Mouse (Mus musculus): ENCODE data around the gene Mrpl16. TPM values are rescaled to one million over a fixed set of nuclear protein-coding genes. Genes with fewer than 3 reads are reported as not detected.
A peak's percentile ranks its signal among the peaks of the same experiment; 100 is the strongest.

Mrpl16 gene
- 10 to 100 TPM; 40.6 to 42.7 TPM for total RNA-seq (2021)

GRCm38 (mm10) chr19:11770205-11770892 lies at the start of gene Mrpl16:
Gene Mrpl16 (plus strand): TSS chr19:11770391.
- peak; percentile 86 to 88 for DNase-seq (ENCODE audit: low spot score in 2 of 2)
- intact Hi-C loops (cut with DNase I): loop anchor here (5.0 kb wide), 1 partner anchor 237 kb away; no protein-coding TSS in a partner anchor

- DNase-seq (ENCODE audit: low spot score in 2 of 2): no peak
These were observed 46.3 kb upstream of the Mrpl16 start for GRCm38 (mm10) chr19:11723870-11724269.

GRCm38 (mm10) chr19:11724275-11724674 lies 45.9 kb upstream of the Mrpl16 start:
- no peak for DNase-seq (ENCODE audit: low spot score in 2 of 2)
- intact Hi-C loops (cut with DNase I): no loop called here

More at GRCm38 (mm10) chr19:11723870-11724269, 46.3 kb upstream of the Mrpl16 start:
- intact Hi-C loops (cut with DNase I): no loop called here

- DNase-seq (ENCODE audit: low spot score in 2 of 2): no peak
- intact Hi-C loops (cut with DNase I): no loop called here
These were observed 44.3 kb upstream of the Mrpl16 start for GRCm38 (mm10) chr19:11725915-11726314.

GRCm38 (mm10) chr19:11727304-11727703 lies 42.9 kb upstream of the Mrpl16 start:
- intact Hi-C loops (cut with DNase I): no loop called here
- no peak for DNase-seq (ENCODE audit: low spot score in 2 of 2)

GRCm38 (mm10) chr19:11730278-11730677 lies 39.9 kb upstream of the Mrpl16 start:
- intact Hi-C loops (cut with DNase I): no loop called here

GRCm38 (mm10) chr19:11736455-11736854 lies 33.7 kb upstream of the Mrpl16 start:
- intact Hi-C loops (cut with DNase I): no loop called here

More at GRCm38 (mm10) chr19:11730278-11730677, 39.9 kb upstream of the Mrpl16 start:
- no peak for DNase-seq (ENCODE audit: low spot score in 2 of 2)

GRCm38 (mm10) chr19:11745680-11746079 lies 24.5 kb upstream of the Mrpl16 start:
- intact Hi-C loops (cut with DNase I): no loop called here
- no peak for DNase-seq (ENCODE audit: low spot score in 2 of 2)

More at GRCm38 (mm10) chr19:11736455-11736854, 33.7 kb upstream of the Mrpl16 start:
- no peak for DNase-seq (ENCODE audit: low spot score in 2 of 2)

GRCm38 (mm10) chr19:11747298-11747697 lies 22.9 kb upstream of the Mrpl16 start, which contains the start of gene Gif:
Gene Gif (plus strand): TSS chr19:11747554.
- no peak for DNase-seq (ENCODE audit: low spot score in 2 of 2)
- intact Hi-C loops (cut with DNase I): no loop called here

GRCm38 (mm10) chr19:11765059-11765458 lies 5.1 kb upstream of the Mrpl16 start:
- DNase-seq (ENCODE audit: low spot score in 2 of 2): no peak
- intact Hi-C loops (cut with DNase I): loop anchor here (5.0 kb wide), 1 partner anchor 413 kb away; no protein-coding TSS in a partner anchor

- DNase-seq (ENCODE audit: low spot score in 2 of 2): no peak
- intact Hi-C loops (cut with DNase I): loop anchor here (2.0 to 5.0 kb wide), 2 partner anchors 154 to 414 kb away; no protein-coding TSS in a partner anchor
These were observed 3.8 kb upstream of the Mrpl16 start for GRCm38 (mm10) chr19:11766413-11766812.

GRCm38 (mm10) chr19:11768163-11768562 lies 2.0 kb upstream of the Mrpl16 start:
- no peak for DNase-seq (ENCODE audit: low spot score in 2 of 2)
- intact Hi-C loops (cut with DNase I): loop anchor here (5.0 kb wide), 1 partner anchor 416 kb away; no protein-coding TSS in a partner anchor

GRCm38 (mm10) chr19:11769257-11769920 lies 802 bp upstream of the Mrpl16 start:
- intact Hi-C loops (cut with DNase I): loop anchor here (5.0 kb wide), 1 partner anchor 417 kb away; no protein-coding TSS in a partner anchor
- DNase-seq (ENCODE audit: low spot score in 2 of 2): no peak

GRCm38 (mm10) chr19:11777191-11777865 lies 7.1 kb downstream of the Mrpl16 start:
- peak; percentile 49 to 71 for DNase-seq (ENCODE audit: low spot score in 2 of 2)
- intact Hi-C loops (cut with DNase I): loop anchor here (2.0 to 5.0 kb wide), 2 partner anchors 41 to 135 kb away; partner anchors contain the start of genes Patl1 and Stx3

GRCm38 (mm10) chr19:11785409-11786154 lies 15.4 kb downstream of the Mrpl16 start:
- DNase-seq (ENCODE audit: low spot score in 2 of 2): no peak
- intact Hi-C loops (cut with DNase I): no loop called here

GRCm38 (mm10) chr19:11787826-11788225 lies 17.6 kb downstream of the Mrpl16 start:
- intact Hi-C loops (cut with DNase I): no loop called here
- DNase-seq (ENCODE audit: low spot score in 2 of 2): no peak

- intact Hi-C loops (cut with DNase I): no loop called here
- DNase-seq (ENCODE audit: low spot score in 2 of 2): no peak
These were observed 18.7 kb downstream of the Mrpl16 start for GRCm38 (mm10) chr19:11788876-11789275.

- DNase-seq (ENCODE audit: low spot score in 2 of 2): no peak
- intact Hi-C loops (cut with DNase I): no loop called here
These were observed 21.6 kb downstream of the Mrpl16 start for GRCm38 (mm10) chr19:11791825-11792224.

- intact Hi-C loops (cut with DNase I): no loop called here
These were observed 23.7 kb downstream of the Mrpl16 start for GRCm38 (mm10) chr19:11793741-11794359.

More at GRCm38 (mm10) chr19:11793741-11794359, 23.7 kb downstream of the Mrpl16 start:
- no peak for DNase-seq (ENCODE audit: low spot score in 2 of 2)
